Mouse (Mus musculus) activated CD4-positive, CD25-positive, alpha-beta regulatory T cell, adult 4 months (primary cell): ENCODE measurements at regions not wholly inside any gene's neighbourhood (a gene's known extent, or its start where the extent isn't known, plus 50 kb on each side); places are given as distances from the start of the nearest gene placed in this dataset.

Source experiments
- ATAC-seq: one replicate; pipeline ENCODE4 v1.8.0; 2017

DNA sequence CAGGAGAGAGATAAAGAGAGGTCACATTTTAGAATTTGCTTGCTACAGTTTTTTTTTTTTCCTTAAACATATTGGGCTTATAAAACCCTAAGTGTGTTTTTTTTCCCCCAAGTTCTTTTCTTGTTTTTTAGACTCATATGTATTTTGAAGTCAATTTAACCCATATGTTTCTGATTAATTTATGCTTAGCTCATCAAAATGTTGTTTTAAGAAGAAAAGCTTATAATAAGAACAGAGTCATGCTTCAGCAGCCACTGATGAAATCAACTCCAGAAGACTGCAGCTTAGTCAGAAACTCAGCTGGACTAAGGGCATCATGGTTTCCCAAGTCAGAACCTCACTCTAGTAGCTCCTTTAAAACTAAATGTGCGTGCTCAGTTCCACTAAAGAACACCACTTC, 454.7 kb upstream of the Jag1 start:
- no peak for ATAC-seq

DNA sequence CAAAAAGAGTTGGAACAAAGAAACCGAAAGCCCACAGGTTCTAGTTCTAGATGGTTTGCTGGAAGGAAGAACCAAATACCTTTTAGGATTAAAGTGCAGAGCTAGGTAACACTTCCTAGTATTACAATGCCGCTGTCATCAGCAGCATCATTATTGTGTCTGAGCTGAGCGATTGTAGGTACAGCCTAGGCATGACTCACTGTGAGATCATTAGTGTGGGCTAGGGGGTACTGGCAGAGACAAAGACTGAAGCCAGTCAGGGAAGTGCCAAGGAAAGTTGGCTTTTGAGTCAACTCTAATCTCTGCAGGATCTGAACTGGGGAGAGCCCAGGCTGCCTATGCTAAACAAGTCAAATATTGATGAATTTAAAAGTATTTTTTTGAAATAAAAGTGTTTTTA, 450.2 kb upstream of the Jag1 start:
- no peak for ATAC-seq

DNA sequence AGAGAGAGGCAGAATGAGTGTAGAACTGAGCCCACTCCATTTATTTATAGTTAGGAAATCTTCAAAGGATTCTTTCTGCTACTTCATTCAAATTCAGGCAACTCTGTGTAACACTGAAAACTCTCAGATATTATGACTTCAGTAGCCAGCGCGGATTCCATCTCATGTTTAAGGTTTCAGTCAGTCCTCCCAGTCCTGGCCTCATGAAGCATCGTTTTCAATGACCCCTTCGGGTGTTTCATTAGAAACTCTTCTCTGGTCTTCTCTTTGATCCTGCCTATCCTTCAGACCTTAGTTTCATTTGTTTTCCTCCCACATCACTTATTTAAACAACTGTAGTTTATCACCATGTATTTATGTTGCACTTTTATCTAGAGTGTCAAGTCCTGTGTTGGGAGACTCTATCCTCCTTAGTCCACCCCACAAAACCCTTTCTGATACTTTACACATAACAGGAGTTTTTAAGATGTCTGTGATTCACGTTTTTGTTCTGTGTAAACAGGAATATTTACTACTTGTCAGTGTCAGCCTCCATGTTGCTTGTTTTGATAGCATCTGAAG, 447.7 kb upstream of the Jag1 start:
- ATAC-seq = no peak

DNA sequence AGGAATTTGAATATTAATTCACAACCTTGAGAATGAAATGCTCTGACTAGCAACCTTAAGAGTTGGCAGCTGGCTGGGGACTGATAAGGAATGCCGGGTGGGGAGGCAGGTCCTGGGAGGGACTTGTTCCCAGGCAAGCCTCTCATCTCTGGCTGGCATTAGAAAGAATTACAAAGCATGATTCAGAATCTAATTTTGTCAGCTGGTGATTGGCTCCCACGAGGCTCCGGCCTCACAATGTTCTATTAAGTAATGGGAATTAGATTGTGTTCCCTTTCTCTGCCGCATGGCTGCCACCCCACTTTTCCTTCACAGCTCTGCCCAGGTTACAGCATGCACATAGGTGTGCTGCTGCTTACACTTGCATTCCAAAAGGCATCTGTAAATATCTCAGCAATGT, 443.9 kb upstream of the Jag1 start:
- ATAC-seq = no peak

DNA sequence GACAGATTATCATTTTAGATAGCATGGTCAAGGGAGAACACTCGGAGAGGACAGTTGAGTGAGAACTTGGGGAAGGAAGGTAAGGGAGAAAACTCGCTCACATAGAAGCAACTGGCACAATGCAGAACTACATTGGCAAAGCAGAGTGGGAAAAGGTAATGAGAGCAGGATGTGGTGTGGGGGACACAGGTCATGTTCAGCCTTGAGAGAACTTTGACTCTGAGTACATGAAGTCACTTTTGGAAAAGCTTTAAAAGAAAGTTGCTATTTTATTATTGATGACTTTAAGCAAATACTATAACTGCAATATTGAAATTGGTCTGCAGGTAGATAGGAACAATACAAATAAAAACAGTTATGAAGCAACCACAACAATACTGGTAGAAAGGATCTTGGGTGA, 437.4 kb upstream of the Jag1 start:
- no peak for ATAC-seq

DNA sequence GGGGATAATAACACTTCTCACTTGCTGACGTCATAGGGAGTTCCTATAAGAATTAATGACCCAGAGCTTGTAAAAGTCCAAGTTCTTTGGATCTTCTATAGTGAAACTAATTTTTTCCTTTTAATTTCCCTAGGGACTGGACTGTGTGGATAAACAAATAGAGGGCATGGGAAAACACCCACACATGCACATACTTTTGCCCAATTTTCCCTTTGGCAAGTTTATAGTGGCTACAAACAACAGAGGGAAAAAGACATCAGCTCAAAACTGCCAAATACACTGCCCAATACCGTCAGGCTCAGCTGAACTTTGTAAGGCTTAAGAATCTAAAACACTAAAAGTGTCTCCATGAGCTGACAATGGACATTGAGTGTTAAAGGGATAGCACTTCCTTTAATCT, 420.1 kb upstream of the Jag1 start:
- ATAC-seq = no peak

DNA sequence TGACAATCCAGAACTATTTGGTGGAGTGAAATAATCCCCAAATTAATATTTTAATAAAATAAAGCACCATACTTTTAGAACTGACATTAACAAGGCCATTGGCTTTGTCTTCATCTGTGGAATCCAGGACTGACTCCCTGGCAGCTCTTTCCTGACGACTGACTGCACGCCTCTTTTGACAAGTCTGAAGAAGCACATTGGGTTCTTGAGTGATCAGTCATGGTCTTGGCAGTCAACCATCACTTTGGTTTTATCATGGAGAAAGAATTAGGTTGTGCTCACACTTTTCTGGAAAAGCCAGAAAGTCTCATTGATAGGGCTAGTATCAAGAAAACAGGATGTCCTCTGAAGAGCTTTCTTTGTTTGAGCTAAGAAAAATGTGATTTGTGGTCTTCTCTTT, 399.8 kb upstream of the Jag1 start:
- ATAC-seq = no peak

DNA sequence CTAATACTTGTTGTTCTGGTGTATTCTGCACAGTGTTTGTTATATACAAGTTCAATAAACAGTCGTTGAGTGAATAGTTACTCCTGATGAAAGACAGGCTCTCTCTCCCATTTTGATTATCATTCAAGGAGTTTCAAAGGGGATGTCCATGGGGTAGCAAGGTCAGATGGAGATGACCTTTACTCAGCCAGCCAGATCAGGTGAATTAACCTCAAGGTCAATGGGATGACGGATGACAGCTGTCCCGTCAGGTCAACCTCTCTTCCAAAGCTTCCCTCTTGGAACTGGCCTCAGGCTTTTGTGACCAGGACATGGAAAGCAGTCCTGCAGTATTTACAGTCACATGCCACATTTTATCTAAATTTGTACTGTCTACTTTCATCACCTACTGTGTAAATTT, 398.6 kb upstream of the Jag1 start:
- ATAC-seq = no peak

DNA sequence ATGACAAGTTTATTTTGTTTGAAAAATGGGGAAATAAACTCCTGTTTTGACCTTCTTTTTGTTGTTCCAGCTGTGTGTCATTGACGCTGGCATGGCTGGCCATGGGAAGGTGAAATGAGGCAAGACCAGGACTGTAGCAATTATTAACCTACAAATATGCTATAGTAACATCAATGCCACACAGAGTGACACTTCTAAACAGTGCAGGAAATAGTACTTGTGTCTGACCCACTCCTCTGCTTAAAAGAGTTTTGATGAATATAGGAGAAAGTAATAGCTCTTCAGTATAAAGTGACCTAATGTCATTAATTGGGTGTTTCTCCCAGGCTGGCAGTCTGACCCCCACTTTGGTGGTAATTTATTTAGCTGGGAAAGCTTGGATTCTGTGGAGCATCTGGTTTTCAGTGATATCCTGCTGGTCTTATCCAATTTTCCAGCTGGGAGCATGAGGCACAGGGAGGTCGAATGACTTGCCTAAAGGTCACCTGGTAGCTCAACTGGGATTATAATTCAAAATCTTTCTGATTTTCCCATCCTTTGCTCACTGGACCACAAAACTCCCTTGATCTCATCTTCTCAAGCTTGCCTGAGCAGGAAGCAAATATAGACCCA, 397.6 kb upstream of the Jag1 start:
- ATAC-seq = no peak

DNA sequence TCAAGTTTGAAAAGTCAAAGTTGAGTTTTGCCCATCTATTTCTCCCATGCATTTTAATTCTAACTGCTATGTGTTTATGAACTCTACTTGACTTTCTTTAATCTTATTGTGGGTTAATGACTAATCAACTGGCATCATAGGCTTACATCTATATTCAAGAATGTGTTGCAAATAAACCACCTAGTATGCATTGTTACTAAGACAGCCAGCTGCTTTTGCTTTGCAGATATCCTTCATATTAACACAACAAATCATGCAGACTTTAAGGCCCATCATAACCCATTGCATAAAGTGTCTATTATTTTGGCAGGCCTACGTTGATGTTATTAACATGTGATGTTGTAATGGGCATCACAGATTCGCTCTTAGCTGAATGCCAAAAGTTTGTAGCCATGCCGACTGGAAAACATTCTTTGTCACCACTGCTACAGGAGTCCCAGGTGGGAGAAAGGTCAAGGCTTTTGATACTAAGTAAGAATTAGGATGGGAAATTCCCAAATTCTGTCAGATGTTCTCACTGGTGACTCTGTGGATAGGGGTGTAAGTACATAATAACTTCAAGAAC, 394.3 kb upstream of the Jag1 start:
- ATAC-seq = no peak

DNA sequence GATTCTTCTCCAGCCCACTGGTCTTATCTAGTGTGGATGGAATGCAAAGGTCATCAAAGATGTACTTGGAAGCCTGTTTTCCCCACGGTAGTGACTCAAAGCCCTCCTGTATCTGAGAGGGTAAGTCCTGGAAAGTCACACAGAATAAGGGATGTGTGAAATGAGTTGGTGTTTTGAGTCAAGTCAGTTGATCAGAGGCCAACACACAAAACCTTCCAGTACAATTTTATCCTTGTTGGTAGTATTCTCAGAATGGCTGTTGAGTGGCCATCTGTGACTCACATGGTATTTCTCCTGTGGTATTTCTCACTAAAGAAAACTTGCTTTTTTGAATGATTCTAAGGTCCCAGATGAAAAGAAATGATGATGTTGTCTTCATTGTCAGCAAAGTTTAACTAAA, 384.8 kb upstream of the Jag1 start:
- no peak for ATAC-seq

DNA sequence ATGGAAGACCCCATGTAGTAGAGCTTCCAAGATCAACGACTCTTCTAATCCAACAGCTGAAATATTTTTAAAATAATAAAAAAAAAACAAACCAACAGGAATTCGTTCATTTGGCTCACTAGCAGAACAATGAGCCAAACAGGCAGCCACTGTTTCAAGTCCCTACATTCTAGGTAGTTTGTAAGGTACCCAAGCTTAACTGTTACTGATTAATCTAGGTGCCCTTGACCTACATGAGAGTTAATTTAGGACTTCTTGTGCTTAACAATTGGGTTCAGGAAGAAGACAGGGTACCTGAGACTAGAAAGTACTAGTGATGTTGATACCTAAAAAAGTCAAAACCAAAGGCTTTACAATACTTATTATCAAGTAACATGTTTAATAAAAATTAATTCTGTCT, 381.2 kb upstream of the Jag1 start:
- no peak for ATAC-seq

DNA sequence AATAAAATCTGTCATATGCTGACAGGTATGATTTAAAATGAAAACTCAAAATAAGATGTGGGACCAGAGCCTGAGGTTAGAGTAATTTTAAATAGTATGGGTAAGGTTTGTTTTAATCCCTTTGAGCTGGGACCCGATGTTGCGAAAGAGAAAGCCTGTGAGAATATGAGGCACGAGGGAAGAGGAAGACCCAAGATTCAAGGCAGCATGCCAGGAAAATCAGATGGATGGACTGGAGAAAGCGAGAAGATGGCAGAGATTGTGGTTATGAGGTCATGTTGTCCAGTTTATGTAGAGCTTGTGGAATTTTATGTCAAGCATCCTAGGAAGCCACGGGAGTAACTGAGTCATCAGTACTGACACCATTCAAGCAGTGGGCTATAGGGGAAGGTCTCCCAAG, 377.2 kb upstream of the Jag1 start:
- no peak for ATAC-seq

DNA sequence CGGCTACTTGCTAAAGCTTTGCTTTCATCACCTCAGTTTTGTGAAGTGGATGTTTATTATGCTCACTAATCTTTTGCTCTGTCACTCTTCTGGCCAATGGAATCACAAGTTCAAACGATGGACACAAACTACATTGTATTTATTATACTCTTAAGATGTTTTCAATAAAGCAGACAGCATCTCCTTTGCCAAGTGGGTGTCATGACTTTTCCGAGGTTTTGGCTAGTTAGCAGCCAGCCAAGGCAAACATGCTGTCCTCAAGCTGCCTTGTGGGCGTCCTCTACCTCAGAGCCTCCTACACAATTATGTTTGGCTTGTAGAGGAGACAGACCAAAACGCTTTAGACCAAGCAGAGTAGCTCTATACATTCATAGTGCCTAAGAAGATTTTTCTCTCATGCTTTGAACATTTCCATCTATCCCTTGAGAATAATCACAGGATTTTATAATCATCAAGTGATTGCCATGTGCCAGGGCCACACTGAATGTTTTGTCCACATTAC, 372.8 kb upstream of the Jag1 start:
- no peak for ATAC-seq

DNA sequence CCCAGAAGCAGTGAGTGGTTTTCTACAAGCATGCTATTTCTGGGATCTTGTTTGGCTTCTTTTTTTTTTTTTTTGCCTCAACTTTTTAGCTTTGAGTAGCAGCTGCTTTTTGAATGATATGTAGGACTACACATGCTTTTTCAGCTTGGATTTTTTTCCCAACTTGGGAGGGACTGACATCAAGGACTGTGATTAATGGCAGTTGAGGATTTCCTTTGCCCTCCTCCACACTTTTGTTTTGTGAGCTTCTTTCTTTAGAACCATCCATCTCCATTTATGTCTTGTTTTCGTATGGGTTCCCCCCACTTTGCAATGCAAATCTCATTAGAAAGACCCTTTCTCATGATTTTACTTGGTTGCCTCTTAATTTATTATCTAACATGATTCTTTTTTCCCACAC, 352.3 kb upstream of the Jag1 start:
- no peak for ATAC-seq

DNA sequence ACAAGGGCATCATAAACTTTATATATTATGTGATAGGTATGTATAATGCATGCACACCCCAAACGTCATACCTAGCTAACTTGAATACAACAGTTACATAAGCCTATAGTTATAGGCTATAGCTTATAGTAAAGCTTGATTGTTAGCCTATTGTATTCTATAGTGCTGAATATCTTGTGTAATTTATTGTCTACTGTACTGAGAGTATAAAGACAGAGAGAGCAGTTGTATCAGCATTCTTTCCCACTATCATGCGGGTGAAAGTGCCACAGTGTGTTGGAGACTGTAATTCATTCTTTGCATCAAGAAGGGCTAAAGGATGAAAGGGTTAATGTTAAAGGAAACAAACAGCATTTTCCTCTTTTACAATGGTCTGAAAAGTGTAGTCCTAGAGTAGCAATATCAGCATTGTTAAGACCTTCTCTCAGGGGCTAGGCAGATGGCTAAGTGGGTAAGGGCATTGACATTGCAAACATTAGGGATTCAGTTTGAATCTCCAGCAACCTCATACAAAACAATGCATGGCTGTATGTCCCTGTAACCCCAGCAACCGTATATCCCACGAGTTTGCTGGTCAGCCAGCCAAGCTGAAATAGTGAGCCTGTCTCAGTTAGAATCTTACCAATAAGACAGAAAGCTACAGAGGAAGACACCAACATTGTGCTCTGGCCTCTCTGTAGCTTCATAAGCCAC, 340.8 kb upstream of the Jag1 start:
- no peak for ATAC-seq

DNA sequence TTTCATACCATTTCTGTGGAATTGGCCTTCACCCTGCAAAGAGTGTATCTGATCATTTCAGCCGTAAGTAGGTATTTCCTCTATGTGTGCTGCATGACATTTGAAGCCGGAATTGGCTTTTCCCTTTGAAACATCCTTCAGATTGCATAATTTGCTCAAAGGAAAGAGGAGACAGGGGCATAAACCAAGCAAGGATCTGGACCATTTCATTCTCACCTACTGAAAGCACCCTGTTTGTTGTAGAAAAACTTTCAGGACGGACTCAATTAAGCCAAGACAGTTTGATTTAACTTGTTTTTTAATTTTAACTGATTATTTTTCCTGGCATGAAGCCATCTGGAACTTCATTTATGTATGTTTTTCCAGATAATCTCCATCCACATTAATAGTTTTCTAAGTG, 340.0 kb upstream of the Jag1 start:
- no peak for ATAC-seq

DNA sequence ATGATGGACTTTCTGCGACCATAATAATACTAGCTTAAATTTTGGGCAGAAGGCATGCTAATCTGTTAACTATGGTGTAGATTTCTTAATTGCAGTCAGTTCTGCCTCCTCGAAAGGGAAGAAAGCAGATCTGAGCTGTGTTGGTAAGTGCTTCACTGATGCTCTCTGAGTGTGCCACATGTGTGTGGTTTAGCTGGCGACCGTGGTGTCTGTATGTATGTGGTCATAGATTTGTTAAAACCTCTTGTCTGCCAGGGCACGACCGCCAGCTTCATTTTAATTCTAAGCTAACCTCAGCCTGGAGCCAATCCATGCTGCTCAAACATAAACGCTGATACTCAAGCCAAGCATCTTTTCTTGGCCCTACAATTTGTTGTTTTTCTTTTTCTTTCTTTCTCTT, 330.5 kb upstream of the Jag1 start:
- ATAC-seq = no peak

DNA sequence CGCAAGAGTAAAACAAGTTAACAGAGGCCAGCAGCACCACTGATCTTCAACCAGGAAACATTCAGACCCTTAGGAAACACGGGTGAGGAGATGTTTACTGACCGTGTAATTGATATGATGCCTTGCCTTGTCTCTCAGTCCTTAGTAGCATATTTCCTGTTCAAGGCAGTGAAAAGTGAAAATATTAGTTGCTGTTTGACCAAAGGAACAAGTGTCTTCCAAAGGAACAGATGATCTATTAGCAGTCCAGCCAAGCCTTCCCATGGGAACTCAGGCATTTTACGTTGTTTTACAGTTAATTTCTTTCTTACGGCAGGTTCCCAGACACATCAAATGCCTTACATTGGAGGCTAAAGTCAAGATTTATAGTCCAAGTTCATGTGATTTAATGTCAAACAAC, 321.3 kb upstream of the Jag1 start:
- ATAC-seq = no peak

DNA sequence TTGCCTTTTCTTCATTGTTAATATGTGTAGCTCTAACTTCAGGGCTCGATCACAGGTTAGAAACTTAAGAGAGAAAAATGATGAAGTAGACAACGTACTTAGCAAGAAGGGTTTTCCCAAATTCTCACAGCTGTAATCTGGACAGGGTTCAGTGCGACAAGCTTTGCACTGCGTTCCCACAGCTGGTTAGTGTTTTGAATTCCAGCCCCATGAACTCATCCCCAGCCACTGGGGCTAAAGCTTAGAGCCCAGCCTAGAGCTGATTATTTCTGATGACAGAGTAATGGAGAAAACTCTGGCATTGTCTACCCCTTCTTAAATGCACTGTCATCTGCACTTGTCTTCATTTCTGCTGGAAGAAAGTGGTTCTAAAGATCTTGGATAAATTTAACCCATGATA, 319.7 kb upstream of the Jag1 start:
- no peak for ATAC-seq

DNA sequence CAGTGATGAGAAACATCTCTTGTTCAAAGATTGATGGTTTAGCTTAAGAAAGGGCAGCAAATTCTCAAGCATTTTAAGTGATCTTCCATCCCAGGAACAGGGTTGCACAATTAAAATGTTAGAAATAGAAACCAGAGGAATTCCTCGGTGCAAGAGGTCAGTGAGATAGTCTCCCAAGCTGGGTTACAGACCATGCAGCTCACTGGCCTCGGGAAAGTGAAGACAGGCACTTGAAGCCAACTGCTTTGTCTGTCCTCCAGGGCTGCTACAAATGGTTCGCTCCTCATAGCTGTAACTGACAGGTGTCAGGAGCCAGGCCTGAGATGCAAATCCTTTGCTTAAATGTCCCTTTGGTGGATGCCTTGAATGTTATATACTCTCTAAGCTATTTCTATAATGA, 306.2 kb upstream of the Jag1 start:
- ATAC-seq = no peak

DNA sequence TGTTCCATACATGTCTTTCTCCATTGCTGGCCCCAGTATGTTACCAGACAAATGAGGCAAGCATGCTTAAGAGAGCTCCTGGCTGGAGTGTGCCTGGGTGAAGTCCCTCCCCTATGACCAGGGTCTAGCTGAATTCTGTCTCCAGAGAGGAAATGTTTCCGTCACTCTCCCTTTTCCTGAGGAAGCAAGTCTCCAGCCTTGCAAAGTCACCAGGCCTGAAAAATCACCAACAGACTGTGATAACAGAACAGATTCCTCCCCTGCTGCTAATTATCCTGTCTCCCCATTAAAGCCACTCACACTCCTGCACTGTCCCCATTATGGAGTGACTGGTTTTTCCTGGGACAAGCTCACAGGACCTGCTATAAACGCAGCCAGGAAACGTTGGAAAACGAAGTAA, 303.2 kb upstream of the Jag1 start:
- no peak for ATAC-seq

DNA sequence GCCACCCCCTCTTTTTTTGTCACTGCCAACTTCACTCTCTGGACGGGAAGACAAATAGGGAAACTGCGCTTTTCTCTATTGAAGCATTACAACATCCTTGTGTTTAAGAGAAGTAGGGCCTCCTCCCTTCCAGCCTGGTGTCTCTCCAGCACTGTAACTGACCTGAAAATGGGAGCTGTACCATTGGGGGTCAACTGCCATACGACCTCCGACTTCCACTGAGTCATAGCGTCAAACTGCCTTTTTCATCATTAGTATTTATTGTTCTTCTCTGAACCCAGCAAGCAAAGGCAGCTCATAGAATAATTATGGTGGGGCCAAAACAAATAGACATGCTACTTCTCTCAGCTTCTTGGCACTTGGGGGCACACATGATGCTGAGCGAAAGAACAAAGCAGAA, 301.2 kb upstream of the Jag1 start:
- ATAC-seq = no peak

DNA sequence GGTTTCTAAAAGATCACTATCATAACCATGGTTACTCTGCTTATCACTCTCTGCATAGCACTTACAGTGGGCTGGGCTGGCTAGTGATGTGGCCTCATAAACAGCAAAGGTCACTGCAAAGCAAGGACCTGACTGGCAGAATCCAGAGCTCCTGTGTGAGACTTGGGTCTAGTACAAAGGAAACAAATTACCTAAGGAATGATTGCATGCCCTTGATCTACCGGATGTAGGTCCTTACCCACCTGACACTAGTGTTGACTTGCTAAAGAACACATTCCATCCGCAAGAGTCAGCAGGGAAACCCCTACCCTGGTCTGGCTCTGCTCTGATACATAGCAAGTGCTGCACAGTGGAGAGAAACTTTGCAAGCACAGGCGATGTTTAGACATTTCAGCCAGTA, 297.0 kb upstream of the Jag1 start:
- ATAC-seq = no peak
